Mouse (Mus musculus) thymus, postnatal 0 days (tissue): ENCODE measurements around the gene Haus5. TPM values are rescaled to one million over a fixed set of nuclear protein-coding genes. Genes with fewer than 3 reads are reported as not detected.

Source experiments
- DNase-seq: peaks from one replicate; pipeline ENCODE4 v3.0.0-alpha.2; 2015; ENCODE audit warnings: low spot score
- polyA plus RNA-seq: library from polyadenylated mRNA; unstranded; fragments of >200 nt; fragmentation: Nextera tagmentation; extraction: Ambion mirVana; gene quantifications from 2 replicates; pipeline ENCODE4 v1.2.1, GENCODE M21; 2015

Gene Haus5
- polyA plus RNA-seq, 1 experiment from 2014 or later, result 50.2 TPM

DNA sequence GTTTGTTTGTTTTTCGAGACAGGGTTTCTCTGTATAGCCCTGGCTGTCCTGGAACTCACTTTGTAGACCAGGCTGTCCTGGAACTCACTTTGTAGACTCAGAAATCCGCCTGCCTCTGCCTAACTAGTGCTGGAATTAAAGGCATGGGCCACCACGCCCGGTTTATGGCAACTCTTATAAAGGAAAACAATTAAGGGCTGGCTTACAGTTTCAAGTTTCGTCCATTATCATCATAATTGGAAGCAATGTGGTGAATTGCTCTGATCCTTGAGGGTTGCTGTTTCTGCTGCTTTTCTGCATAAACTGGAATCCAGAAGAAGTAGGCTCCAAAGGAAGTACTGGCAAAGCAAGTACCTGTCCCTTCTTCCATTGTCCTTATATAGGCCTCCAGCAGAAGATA lies 38.1 kb downstream of the Haus5 start:
- no peak for DNase-seq

GRCm38 (mm10) chr7:30625530-30626384 lies 39.0 kb downstream of the Haus5 start, which contains the start of gene Cox6b1:
Cox6b1 (minus strand) TSS chr7:30626151.
- peak; percentile 94 for DNase-seq

- DNase-seq, result peak; percentile 27
Measured at GRCm38 (mm10) chr7:30619202-30619601, 45.6 kb downstream of the Haus5 start.

GRCm38 (mm10) chr7:30618658-30619057 lies 46.1 kb downstream of the Haus5 start:
- DNase-seq, result no peak

GRCm38 (mm10) chr7:30615049-30615760 lies 49.6 kb downstream of the Haus5 start:
- no peak for DNase-seq

DNA sequence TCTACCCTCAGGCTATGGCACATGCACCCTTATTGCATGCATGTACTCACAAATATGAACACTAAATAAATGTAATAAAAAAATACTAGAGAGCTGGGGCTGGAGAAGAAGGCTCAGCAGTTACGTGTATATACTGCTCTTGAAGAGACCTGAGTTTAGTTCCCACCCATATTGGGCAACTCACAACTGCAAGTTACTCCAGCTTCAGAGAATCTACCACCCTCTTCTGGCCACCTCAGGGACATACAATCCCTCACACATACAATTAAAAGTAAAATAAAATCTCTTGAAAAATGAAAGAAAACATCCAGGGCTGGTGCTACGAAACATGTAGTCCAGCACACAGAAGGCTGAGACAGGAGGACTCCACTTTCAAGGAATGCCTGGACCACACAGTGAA lies 50.3 kb downstream of the Haus5 start:
- DNase-seq, result peak; percentile 35

GRCm38 (mm10) chr7:30613529-30614112 lies 51.2 kb downstream of the Haus5 start:
- peak; percentile 60 for DNase-seq

GRCm38 (mm10) chr7:30612654-30613402 lies 52.0 kb downstream of the Haus5 start, which contains the start of gene Upk1a:
Upk1a (minus strand) TSS chr7:30612847.
- DNase-seq, result no peak

DNA sequence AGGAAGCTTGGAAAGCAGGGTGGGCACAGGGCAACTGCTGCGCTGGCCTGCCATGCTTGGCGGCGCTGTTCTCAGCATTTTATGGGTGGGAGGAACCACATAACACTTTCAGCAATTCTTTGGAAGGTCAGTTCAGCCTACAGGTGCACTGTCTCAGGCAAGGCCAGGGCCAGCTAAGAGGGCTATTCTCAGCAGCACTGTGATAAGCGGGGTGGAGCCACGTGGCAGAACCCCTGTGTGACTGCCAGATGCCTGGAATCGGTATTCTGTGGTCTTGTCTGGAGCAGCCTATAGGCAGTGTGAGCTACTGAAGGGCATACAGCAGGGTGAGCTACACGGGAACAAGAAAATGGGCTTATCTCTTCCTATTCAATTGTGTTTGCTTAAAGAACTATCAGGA lies 54.8 kb downstream of the Haus5 start:
- DNase-seq, result no peak

DNA sequence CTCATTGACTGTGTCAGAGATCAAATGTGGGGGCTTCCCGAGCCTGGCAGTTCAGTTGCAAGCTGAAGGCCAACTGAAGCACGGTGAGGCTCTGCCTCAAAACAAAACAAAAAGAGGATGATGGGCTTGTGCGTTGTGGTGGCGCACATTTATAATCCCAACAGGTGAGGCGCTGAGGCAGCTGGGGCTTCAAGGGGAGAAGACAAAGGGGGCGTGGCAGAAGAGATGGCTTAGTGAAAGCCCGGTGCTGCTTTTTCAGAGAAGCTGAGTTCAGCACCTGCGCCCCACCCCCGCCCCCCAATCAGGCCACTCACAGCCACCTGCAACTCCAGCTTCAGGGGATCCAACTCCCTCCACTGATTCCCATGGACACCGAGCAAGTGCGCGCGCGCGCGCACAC lies 56.3 kb downstream of the Haus5 start:
- peak; percentile 25 for DNase-seq

- DNase-seq, result peak; percentile 63
Measured at GRCm38 (mm10) chr7:30607706-30608309, 57.0 kb downstream of the Haus5 start.

GRCm38 (mm10) chr7:30604944-30605343 lies 59.9 kb downstream of the Haus5 start:
- no peak for DNase-seq

DNA sequence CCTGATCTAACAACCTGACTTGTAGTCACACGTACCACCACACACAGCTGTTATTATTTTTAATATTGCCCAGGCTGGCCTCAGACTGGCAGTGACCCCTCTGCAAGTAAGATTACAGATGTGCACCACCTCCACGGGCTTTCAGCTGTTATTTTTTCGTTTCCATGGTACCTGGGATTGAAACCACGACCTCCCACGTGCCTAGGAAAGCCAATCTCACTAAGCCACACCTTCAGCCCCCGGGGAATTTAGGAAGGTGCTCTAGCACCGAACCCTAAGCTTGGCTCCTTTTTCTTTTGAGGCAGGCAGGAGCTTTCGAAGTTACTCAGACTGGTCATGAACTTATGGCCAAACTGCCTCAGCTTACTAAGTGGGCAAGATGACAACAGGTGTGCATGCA lies 60.4 kb downstream of the Haus5 start:
- DNase-seq, result no peak

Other genes starting within 250 kb of the Haus5 start
- gene Hcst, start 245.1 kb downstream of the Haus5 start, polyA plus RNA-seq, result 110 and 139 TPM in 2 replicates
- gene Nfkbid, start 243.3 kb downstream of the Haus5 start, polyA plus RNA-seq, result 20.2 and 20.3 TPM in 2 replicates
- 1.3 and 2.8 TPM in 2 replicates for gene Aplp1, start 219.5 kb downstream of the Haus5 start, polyA plus RNA-seq
- 0.10 and 0.17 TPM in 2 replicates for gene Kirrel2, start 207.3 kb downstream of the Haus5 start, polyA plus RNA-seq
- gene Nphs1, start 206.7 kb downstream of the Haus5 start, polyA plus RNA-seq, result 0.29 and 0.46 TPM in 2 replicates
- gene Prodh2, start 171.4 kb downstream of the Haus5 start, polyA plus RNA-seq, result not detected in 2 replicates
- gene Arhgap33, start 129.9 kb downstream of the Haus5 start, polyA plus RNA-seq, result 3.6 and 4.6 TPM in 2 replicates
- 6.9 and 7.5 TPM in 2 replicates for gene Hspb6, start 112.8 kb downstream of the Haus5 start, polyA plus RNA-seq
- gene Proser3, start 112.7 kb downstream of the Haus5 start, polyA plus RNA-seq, result 3.6 and 5.2 TPM in 2 replicates
- 91.1 and 96.6 TPM in 2 replicates for gene Lin37, start 105.2 kb downstream of the Haus5 start, polyA plus RNA-seq
- gene U2af1l4, start 101.7 kb downstream of the Haus5 start, polyA plus RNA-seq, result 101 and 112 TPM in 2 replicates
- gene Gm49396, start 101.7 kb downstream of the Haus5 start, polyA plus RNA-seq, result 8.4 and 9.8 TPM in 2 replicates
- gene Psenen, start 101.4 kb downstream of the Haus5 start, polyA plus RNA-seq, result 203 and 204 TPM in 2 replicates
- 4.0 and 7.8 TPM in 2 replicates for gene Igflr1, start 99.6 kb downstream of the Haus5 start, polyA plus RNA-seq
- 7.2 and 9.3 TPM in 2 replicates for gene Kmt2b, start 76.3 kb downstream of the Haus5 start, polyA plus RNA-seq
- gene Zbtb32, start 66.1 kb downstream of the Haus5 start, polyA plus RNA-seq, result 0.31 and 0.32 TPM in 2 replicates
- 0.75 and 0.90 TPM in 2 replicates for gene Upk1a, start 52.1 kb downstream of the Haus5 start, polyA plus RNA-seq
- gene Cox6b1, start 38.8 kb downstream of the Haus5 start, polyA plus RNA-seq, result 989 and 1,078 TPM in 2 replicates
- not detected in 2 replicates for gene Etv2, start 29.1 kb downstream of the Haus5 start, polyA plus RNA-seq
- gene Rbm42, start 14.7 kb downstream of the Haus5 start, polyA plus RNA-seq, result 151 and 153 TPM in 2 replicates
- not detected in 2 replicates for gene Pmis2, start 6.6 kb upstream of the Haus5 start, polyA plus RNA-seq
- 0.81 and 1.2 TPM in 2 replicates for gene 2200002J24Rik, start 33.9 kb upstream of the Haus5 start, polyA plus RNA-seq
- 1.4 and 1.5 TPM in 2 replicates for gene Atp4a, start 47.2 kb upstream of the Haus5 start, polyA plus RNA-seq
- 173 and 184 TPM in 2 replicates for gene Tmem147, start 64.5 kb upstream of the Haus5 start, polyA plus RNA-seq
- 0.43 TPM in 1 of 2 replicates, not detected in the other for gene Gapdhs, start 78.7 kb upstream of the Haus5 start, polyA plus RNA-seq
- gene Sbsn, start 86.5 kb upstream of the Haus5 start, polyA plus RNA-seq, result 2.0 and 4.1 TPM in 2 replicates
- gene Dmkn, start 98.8 kb upstream of the Haus5 start, polyA plus RNA-seq, result 10.7 and 12.7 TPM in 2 replicates
- gene Krtdap, start 122.9 kb upstream of the Haus5 start, polyA plus RNA-seq, result 36.0 and 39.0 TPM in 2 replicates
- gene Ffar2, start 158.8 kb upstream of the Haus5 start, polyA plus RNA-seq, result 0.95 and 1.5 TPM in 2 replicates
- gene Ffar3, start 191.2 kb upstream of the Haus5 start, polyA plus RNA-seq, result 0.10 TPM in 1 of 2 replicates, not detected in the other
- gene Ffar1, start 196.6 kb upstream of the Haus5 start, polyA plus RNA-seq, result not detected in 2 replicates
- gene Cd22, start 215.3 kb upstream of the Haus5 start, polyA plus RNA-seq, result 0.40 and 0.99 TPM in 2 replicates
- gene Mag, start 249.9 kb upstream of the Haus5 start, polyA plus RNA-seq, result 0.42 and 0.46 TPM in 2 replicates